Mouse (Mus musculus) lung, embryonic 15.5 days (tissue): ENCODE data around the gene Osm. TPM values are rescaled to one million over a fixed set of nuclear protein-coding genes. Genes with fewer than 3 reads are reported as not detected.

ENCODE experiments used
- ATAC-seq: fragments of 200-750 bp; cut with Nextera tagmentation; 2 replicates; pipeline ENCODE4 v1.8.0; 2017; ENCODE audit warnings: moderate number of reproducible peaks, borderline replicate concordance; ENCODE audit not compliant: low FRiP score, low TSS enrichment; ENCODE audit errors: extremely low read depth
- H3K27ac ChIP-seq: fragments of 300-500 bp; sonication (generic); 2 replicates; pipeline ENCODE4 v1.5.1; 2015; ENCODE audit warnings: moderate library complexity, mild to moderate bottlenecking, inconsistent platforms
- H3K27me3 ChIP-seq: fragments of 300-500 bp; sonication (generic); 2 replicates; pipeline ENCODE4 v1.6.1; 2015; ENCODE audit warnings: inconsistent platforms
- H3K36me3 ChIP-seq: fragments of 300-500 bp; sonication (generic); 2 replicates; pipeline ENCODE4 v1.6.1; 2015; ENCODE audit warnings: inconsistent platforms
- H3K4me1 ChIP-seq: fragments of 300-500 bp; sonication (generic); 2 replicates; pipeline ENCODE4 v1.6.1; 2015; ENCODE audit warnings: inconsistent platforms
- H3K4me2 ChIP-seq: fragments of 300-500 bp; sonication (generic); 2 replicates; pipeline ENCODE4 v1.6.1; 2015; ENCODE audit warnings: inconsistent platforms, mild to moderate bottlenecking, moderate library complexity
- H3K4me3 ChIP-seq: fragments of 300-500 bp; sonication (generic); 2 replicates; pipeline ENCODE4 v1.5.1; 2015; ENCODE audit warnings: mild to moderate bottlenecking, inconsistent platforms
- H3K9ac ChIP-seq: fragments of 300-500 bp; sonication (generic); 2 replicates; pipeline ENCODE4 v1.6.1; 2015; ENCODE audit warnings: inconsistent platforms
- H3K9me3 ChIP-seq: fragments of 300-500 bp; sonication (generic); 2 replicates; pipeline ENCODE4 v1.6.1; 2016; ENCODE audit warnings: inconsistent platforms
- WGBS: fragments of 180-500 bp; shearing (Covaris S2); methylation state at CpG from one replicate; pipeline ENCODE4 v1.1.7; 2015; 5-methylcytosine and 5-hydroxymethylcytosine counted together
- polyA plus RNA-seq: library from polyadenylated mRNA; unstranded; fragments of >200 nt; fragmentation: Nextera tagmentation; extraction: Ambion mirVana; gene quantifications from 2 replicates; pipeline ENCODE4 v1.2.1, GENCODE M21; 2015

The Osm gene
- polyA plus RNA-seq, 1 experiment from 2014 or later, result 0.22 TPM

- H3K27ac ChIP-seq, result no peak overlapping the region
- no peaks in the 10 kb centered on the region for H3K27me3 ChIP-seq
- H3K4me3 ChIP-seq, result no peak overlapping the region
- no peaks in the 10 kb centered on the region for H3K9me3 ChIP-seq
- H3K4me2 ChIP-seq, result no peak overlapping the region
- no peak for ATAC-seq
- no peak overlapping the region for H3K9ac ChIP-seq
- H3K4me1 ChIP-seq, result no peaks in the 10 kb centered on the region
- 78% methylated on average over 5 of the region's 5 CpGs for WGBS
- no peaks in the 10 kb centered on the region for H3K36me3 ChIP-seq
Measured at GRCm38 (mm10) chr11:4226569-4227325, 9.5 kb upstream of the Osm start.

GRCm38 (mm10) chr11:4228463-4228862 is 7.8 kb upstream of the Osm start:
- Histone ChIP-seq H3K4me2 (no peak overlapping the region), H3K27me3 (no peaks in the 10 kb centered on the region), H3K9me3 (no peaks in the 10 kb centered on the region), H3K4me1 (no peaks in the 10 kb centered on the region), H3K4me3 (no peak overlapping the region), H3K36me3 (no peaks in the 10 kb centered on the region), H3K27ac (no peak overlapping the region), H3K9ac (no peak overlapping the region)
- no peak for ATAC-seq
- WGBS, result 34% methylated on average over 8 of the region's 8 CpGs

- no peak overlapping the region for H3K9ac ChIP-seq
- no peak overlapping the region for H3K27ac ChIP-seq
- no peak for ATAC-seq
- no peaks in the 10 kb centered on the region for H3K27me3 ChIP-seq
- no peaks in the 10 kb centered on the region for H3K36me3 ChIP-seq
- no peaks in the 10 kb centered on the region for H3K4me1 ChIP-seq
- WGBS, result 43% methylated on average over 4 of the region's 4 CpGs
- no peaks in the 10 kb centered on the region for H3K9me3 ChIP-seq
- no peak overlapping the region for H3K4me3 ChIP-seq
- H3K4me2 ChIP-seq, result no peak overlapping the region
Measured at GRCm38 (mm10) chr11:4229841-4230240, 6.4 kb upstream of the Osm start.

DNA sequence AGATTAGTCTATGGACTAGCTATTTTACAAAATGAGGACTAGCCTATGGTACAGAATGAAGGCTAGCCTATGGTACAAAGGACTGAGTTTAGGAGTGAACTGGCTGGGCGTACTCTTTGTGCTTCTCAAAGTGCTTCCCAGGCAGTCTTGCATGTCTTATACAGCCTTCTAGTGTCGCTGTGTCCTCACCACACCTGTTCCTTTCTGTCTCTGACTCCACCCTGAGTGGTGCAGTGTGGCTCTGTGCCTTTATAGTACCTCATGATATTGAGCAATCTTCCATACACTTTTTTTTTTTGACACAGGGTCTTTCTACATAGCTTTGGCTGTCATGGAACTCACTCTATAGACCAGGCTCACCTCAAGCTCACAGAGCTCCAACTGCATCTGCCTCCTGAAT is 4.8 kb upstream of the Osm start:
- Histone ChIP-seq H3K4me1 (no peaks in the 10 kb centered on the region), H3K27me3 (no peaks in the 10 kb centered on the region), H3K27ac (no peak overlapping the region), H3K9me3 (no peaks in the 10 kb centered on the region), H3K4me3 (no peak overlapping the region), H3K36me3 (no peaks in the 10 kb centered on the region), H3K4me2 (no peak overlapping the region), H3K9ac (no peak overlapping the region)
- WGBS, result 88% methylated on average over 2 of the region's 2 CpGs
- ATAC-seq, result no peak

DNA sequence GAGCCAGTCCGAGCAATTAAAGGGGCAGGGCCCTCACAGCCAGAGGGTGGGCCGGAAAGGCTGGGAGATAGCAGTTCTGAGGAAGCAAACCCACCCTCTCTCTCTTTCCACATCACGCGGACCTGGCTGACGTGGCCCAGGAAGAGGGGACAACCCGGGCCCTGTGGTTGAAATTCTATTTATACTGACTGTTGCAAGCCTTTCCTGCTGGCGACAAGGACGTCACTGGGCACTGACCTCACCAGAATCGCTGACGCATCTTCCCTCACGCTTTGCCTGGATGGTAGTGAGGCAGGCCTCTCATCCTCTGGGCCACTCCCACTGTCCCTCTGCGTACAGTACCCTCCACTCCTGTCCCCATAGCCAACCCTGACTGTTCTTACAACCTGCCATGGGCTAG is 3.6 kb upstream of the Osm start:
- Histone ChIP-seq H3K4me3 (no peak overlapping the region), H3K4me1 (no peaks in the 10 kb centered on the region), H3K9me3 (no peaks in the 10 kb centered on the region), H3K27me3 (no peaks in the 10 kb centered on the region; the same call in 1 of the 2 replicates), H3K9ac (no peak overlapping the region), H3K4me2 (no peak overlapping the region), H3K27ac (no peak overlapping the region), H3K36me3 (no peaks in the 10 kb centered on the region)
- WGBS, result 46% methylated on average over 12 of the region's 12 CpGs
- ATAC-seq, result no peak

DNA sequence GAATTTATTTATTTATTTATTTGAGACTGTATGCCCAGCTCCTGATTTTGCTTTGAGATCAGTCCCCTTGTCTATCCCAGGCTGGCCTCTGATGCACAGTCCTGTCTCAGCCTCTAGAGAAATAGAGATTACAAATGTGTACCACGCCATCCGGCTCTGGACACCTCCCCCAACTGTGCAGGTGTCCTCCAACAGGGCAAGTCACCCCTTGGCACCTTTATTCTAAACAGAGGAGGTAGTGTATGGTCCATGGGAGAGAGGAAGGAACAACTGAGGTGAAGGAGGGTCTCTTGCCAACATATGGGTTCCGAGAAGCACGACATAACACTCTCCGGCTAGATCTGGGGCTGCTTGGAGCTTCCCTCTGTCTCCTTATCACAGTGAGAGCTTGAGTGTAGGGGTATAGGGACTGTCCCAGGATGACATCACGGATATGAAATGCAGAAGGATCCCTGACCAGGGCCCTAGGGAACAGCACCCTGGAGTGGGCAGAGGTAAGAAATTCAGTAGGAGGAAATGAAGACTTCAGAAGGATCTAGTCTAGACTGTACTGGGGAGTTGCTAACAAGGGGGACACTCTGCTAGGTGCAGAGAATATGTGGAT is 1.1 kb upstream of the Osm start:
- ATAC-seq, result no peak
- H3K36me3 ChIP-seq, result no peaks in the 10 kb centered on the region
- no peak overlapping the region for H3K4me2 ChIP-seq
- H3K9me3 ChIP-seq, result no peaks in the 10 kb centered on the region
- 77% methylated on average over 6 of the region's 6 CpGs for WGBS
- no peaks in the 10 kb centered on the region; the same call in 1 of the 2 replicates for H3K27me3 ChIP-seq
- H3K4me3 ChIP-seq, result no peak overlapping the region
- no peaks in the 10 kb centered on the region for H3K4me1 ChIP-seq
- no peak overlapping the region for H3K9ac ChIP-seq
- no peak overlapping the region for H3K27ac ChIP-seq

- WGBS, result 85% methylated on average over 21 of the region's 21 CpGs
- no peak overlapping the region for H3K4me3 ChIP-seq
- no peaks in the 10 kb centered on the region for H3K36me3 ChIP-seq
- H3K4me1 ChIP-seq, result no peaks in the 10 kb centered on the region
- no peaks in the 10 kb centered on the region for H3K9me3 ChIP-seq
- H3K27me3 ChIP-seq, result no peaks in the 10 kb centered on the region; the same call in 1 of the 2 replicates
- no peak overlapping the region for H3K27ac ChIP-seq
- H3K9ac ChIP-seq, result no peak overlapping the region
- no peak overlapping the region for H3K4me2 ChIP-seq
- ATAC-seq, result no peak
Measured at GRCm38 (mm10) chr11:4236546-4237067, 387 bp downstream of the Osm start.

DNA sequence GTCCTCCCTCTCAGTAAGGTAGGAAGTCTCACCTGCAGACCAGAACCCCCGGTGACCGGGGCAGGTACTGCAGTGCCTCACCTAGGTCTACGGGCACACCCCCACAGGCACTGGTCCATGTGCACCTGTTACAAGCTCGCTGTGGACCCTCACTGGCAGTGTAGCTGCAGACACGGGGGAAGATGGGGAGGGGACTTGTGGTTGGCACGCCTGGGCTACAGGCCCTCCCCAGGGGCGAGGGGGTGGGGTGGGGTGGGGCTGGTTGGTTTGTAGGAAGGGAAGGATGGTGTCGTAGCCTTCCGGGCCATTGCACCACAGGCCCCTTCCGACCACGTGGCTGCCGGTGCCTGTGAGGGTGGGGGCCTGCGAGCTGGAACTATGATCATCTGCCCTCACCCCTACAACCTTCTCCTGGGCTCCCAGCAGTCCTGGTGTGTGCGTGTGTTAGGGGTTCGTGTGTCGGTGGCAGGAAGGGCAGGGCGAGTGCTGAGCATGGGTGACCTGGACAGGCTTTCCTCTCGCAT is 1.2 kb downstream of the Osm start:
- Histone ChIP-seq H3K27me3 (no peaks in the 10 kb centered on the region; the same call in 1 of the 2 replicates), H3K4me2 (no peak overlapping the region)
- ATAC-seq, result no peak

DNA sequence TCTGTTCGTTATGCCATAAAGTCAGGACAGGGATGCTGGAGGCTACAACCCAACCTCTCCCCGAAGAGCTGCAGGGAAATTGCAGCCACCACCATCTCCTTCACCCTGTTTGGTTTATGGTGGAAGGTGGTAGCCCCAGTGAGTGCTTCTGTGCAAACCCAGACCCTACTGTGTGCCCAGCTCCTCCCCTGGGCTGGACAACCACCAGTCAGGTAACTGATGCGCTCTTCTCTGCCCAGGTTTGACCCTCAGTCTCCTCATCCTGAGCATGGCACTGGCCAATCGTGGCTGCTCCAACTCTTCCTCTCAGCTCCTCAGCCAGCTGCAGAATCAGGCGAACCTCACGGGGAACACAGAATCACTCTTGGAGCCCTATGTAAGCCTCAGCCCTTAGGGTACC is 1.9 kb downstream of the Osm start:
- Histone ChIP-seq H3K9me3 (no peaks in the 10 kb centered on the region), H3K27me3 (no peaks in the 10 kb centered on the region; the same call in 1 of the 2 replicates), H3K4me1 (no peaks in the 10 kb centered on the region), H3K9ac (no peak overlapping the region), H3K27ac (no peak overlapping the region), H3K4me3 (no peak overlapping the region), H3K36me3 (no peaks in the 10 kb centered on the region), H3K4me2 (no peak overlapping the region)
- 84% methylated on average over 6 of the region's 6 CpGs for WGBS
- no peak for ATAC-seq

More for the DNA sequence above, 1.2 kb downstream of the Osm start:
- no peak overlapping the region for H3K9ac ChIP-seq
- H3K4me1 ChIP-seq, result no peaks in the 10 kb centered on the region
- WGBS, result 79% methylated on average over 18 of the region's 18 CpGs
- H3K36me3 ChIP-seq, result no peaks in the 10 kb centered on the region
- H3K4me3 ChIP-seq, result no peak overlapping the region
- no peaks in the 10 kb centered on the region for H3K9me3 ChIP-seq
- no peak overlapping the region for H3K27ac ChIP-seq

DNA sequence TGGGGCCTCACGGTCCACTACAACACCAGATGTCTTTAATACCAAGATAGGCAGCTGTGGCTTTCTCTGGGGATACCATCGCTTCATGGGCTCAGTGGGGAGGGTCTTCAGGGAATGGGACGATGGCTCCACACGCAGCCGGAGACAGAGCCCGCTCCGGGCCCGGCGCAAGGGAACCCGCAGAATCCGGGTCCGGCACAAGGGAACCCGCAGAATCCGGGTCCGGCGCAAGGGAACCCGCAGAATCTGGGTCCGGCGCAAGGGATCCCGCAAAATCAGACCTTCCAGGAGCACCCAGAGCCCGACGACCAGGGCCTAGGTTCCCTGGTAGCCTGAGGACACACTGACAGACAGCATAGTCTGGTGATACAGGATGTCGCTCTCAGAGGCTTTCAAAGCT is 3.5 kb downstream of the Osm start:
- no peak overlapping the region for H3K4me3 ChIP-seq
- H3K27ac ChIP-seq, result no peak overlapping the region
- WGBS, result 90% methylated on average over 23 of the region's 23 CpGs
- H3K4me1 ChIP-seq, result no peaks in the 10 kb centered on the region
- H3K4me2 ChIP-seq, result no peak overlapping the region
- no peak for ATAC-seq
- no peak overlapping the region for H3K9ac ChIP-seq
- no peaks in the 10 kb centered on the region for H3K9me3 ChIP-seq
- no peaks in the 10 kb centered on the region; the same call in 1 of the 2 replicates for H3K27me3 ChIP-seq
- no peaks in the 10 kb centered on the region for H3K36me3 ChIP-seq

DNA sequence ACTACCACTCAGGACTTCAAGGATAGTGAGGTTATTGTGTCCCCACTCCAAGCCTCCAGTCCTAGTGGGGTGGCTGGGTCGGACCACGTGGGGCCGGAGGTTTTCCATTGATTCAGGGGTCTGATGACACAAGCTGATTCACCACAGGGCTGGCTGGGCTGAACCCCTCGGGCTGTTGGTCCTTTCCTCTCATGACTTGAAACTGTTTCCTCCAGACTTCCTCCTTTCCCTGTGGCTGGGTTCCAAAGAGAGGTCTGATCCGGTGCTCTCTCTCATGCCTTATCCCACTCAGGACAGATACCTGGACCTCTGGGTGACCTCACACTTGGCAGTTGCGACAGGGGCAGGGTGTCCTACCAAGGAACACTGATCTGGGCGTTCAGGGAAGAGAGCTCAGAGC is 3.9 kb downstream of the Osm start:
- no peaks in the 10 kb centered on the region for H3K36me3 ChIP-seq
- H3K27ac ChIP-seq, result no peak overlapping the region
- H3K4me1 ChIP-seq, result no peaks in the 10 kb centered on the region
- no peaks in the 10 kb centered on the region; the same call in 1 of the 2 replicates for H3K27me3 ChIP-seq
- no peak overlapping the region for H3K9ac ChIP-seq
- H3K9me3 ChIP-seq, result no peaks in the 10 kb centered on the region
- H3K4me3 ChIP-seq, result no peak overlapping the region
- 59% methylated on average over 7 of the region's 7 CpGs for WGBS
- no peak overlapping the region for H3K4me2 ChIP-seq
- no peak for ATAC-seq

GRCm38 (mm10) chr11:4241180-4241579 is 5.0 kb downstream of the Osm start:
- WGBS, result 63% methylated on average over 4 of the region's 4 CpGs
- Histone ChIP-seq H3K27ac (no peak overlapping the region), H3K4me2 (no peak overlapping the region), H3K36me3 (no peaks in the 10 kb centered on the region), H3K9me3 (no peaks in the 10 kb centered on the region), H3K4me1 (no peaks in the 10 kb centered on the region), H3K9ac (no peak overlapping the region), H3K4me3 (no peak overlapping the region), H3K27me3 (no peaks in the 10 kb centered on the region; the same call in 1 of the 2 replicates)
- ATAC-seq, result no peak
